Mouse (Mus musculus) layer of hippocampus, adult 9-10 months (tissue): ENCODE measurements around the gene Asic1.

ENCODE experiments used
- DNase-seq: peaks from one replicate; pipeline ENCODE4 v3.0.0; 2022; ENCODE audit warnings: low spot score

Asic1 gene

DNA sequence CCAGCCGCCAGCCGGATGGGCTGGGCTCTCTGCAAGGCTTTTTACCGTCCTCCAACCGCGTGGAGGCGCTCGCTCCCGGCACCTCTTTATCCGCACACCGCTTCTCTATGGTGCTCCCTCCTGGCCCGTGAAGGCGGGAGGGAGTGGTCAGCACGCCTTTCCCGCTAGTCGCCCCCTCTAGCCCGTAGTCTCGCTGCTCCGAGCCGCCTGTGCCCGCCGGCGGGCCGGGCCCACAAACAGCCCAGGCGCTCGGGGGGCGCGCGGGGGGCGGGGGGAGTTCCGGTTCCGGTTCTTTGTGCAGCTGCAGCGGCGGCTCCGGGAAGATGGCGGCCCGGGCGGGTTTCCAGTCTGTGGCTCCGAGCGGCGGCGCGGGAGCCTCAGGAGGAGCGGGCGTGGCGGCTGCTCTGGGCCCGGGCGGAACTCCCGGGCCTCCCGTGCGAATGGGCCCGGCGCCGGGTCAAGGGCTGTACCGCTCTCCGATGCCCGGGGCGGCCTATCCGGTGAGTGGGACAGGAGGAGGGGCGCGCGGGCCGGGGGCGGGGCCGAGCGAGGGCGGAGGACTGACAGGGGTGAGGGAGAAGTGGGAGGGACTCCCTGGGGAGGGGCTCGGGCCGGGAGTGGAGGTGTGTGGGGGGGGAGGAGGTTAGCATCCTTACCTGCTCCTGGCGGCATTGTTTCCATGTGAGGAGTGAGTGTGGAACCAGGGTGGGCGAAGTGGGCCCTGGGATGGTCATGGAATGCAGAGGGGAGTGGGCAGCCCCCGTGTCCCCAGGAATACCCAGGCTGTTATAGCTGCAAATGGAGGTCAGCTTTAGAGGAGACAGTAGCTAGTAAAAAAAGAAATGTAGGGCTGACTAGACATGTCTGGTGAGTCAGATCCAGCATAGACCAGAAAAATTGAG is 32.1 kb downstream of the Asic1 start, which contains the start of gene Smarcd1:
TSS of gene Smarcd1 (plus strand) at position 131 of the 902 bp plus-strand sequence.
- peak; percentile 83 for DNase-seq

- no peak for DNase-seq
These were observed 32.9 kb downstream of the Asic1 start for GRCm38 (mm10) chr15:99703104-99703503.

GRCm38 (mm10) chr15:99703676-99704040 is 33.5 kb downstream of the Asic1 start:
- DNase-seq, result no peak

GRCm38 (mm10) chr15:99704041-99704681 is 34.0 kb downstream of the Asic1 start:
- DNase-seq, result no peak

GRCm38 (mm10) chr15:99704881-99705280 is 34.7 kb downstream of the Asic1 start:
- no peak for DNase-seq

- no peak for DNase-seq
These were observed 35.4 kb downstream of the Asic1 start, which contains the start of gene Gm17349 for GRCm38 (mm10) chr15:99705440-99706048. Gene Gm17349 (minus strand): TSS chr15:99705490.

DNA sequence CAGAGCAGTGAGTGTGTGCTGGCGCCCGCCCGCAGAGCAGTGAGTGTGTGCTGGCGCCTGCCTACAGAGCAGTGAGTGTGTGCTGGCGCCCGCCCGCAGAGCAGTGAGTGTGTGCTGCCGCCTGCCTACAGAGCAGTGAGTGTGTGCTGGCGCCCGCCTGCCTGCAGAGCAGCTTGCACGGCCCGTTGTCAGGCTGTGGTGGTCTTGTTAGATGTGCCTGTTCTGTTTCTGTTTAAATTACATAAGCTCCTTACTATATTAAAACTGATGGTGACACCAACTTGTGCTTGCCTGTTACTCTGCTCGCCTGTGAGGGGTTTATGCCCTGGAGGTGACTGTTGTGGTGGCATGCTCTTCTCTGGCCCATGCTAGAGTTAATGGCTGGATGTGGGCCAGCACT is 38.0 kb downstream of the Asic1 start:
- DNase-seq, result no peak

DNA sequence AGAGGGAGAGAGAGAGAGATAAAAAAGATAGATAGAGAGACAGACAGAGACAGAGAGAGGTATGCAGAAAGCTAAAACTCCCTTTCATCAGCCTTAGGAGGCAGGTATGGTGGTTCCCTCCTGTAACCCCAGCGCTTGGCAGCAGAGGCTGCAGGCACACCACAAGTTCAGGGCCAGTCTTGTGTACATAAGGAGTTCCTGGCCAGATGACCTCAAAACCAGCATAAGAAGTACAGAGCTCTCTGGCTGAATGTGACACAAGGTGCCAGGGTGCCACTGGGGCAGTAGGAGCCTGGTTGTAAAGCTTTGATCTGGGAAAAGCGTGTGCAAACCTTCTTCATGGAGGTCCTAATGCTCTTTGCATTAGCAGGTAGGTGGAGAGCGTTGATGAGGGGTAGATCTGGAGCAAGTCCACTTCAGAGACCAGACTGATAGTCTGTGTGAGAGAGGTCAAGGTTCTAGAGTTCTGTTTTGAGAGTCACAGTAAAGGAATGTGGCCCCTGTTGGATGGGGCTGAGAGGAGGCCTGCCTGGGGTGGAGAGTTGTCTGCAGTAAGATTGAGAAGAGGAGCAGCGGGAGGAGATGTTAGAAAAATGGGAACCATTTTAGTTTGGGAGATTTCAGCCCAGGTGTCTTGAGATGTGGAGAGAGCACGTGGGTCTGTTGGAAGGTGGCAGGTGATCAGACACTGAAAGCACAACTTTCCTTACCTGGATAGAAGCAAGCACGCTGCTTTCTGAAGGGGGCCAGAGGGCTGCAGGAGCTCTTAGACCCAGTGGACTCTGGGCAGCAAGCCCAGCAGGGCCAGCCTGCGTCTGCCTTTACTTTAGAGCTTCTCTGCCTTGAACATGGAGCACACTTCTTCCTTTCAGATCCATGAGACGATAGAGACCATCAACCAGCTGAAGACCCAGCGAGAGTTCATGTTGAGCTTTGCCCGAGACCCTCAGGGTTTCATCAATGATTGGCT is 40.3 kb downstream of the Asic1 start:
- no peak for DNase-seq

DNA sequence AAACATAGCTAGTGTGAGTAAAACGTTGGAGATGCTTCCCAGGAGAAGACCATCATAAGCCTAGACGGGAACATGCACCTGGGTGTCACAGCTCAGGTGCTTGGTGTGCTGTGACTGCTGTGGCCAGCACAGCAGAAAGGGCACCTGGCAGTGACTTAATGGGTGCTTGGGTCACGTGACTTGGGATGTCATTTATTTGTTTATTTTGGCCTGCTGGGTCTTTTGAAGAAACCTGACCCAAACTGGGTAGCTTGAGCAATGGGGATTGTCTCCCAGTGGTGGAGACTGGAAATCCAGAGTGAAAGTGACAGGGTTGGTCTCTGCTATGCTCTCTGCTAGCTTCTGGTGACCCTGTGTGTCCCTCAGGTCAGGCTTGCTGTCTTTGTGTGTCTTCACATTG is 41.3 kb downstream of the Asic1 start:
- no peak for DNase-seq

- no peak for DNase-seq
These were observed 42.7 kb downstream of the Asic1 start for GRCm38 (mm10) chr15:99712666-99713559.

GRCm38 (mm10) chr15:99713569-99713968 is 43.4 kb downstream of the Asic1 start:
- no peak for DNase-seq

GRCm38 (mm10) chr15:99714206-99714605 is 44.0 kb downstream of the Asic1 start:
- no peak for DNase-seq

- peak; percentile 77 for DNase-seq
These were observed 44.7 kb downstream of the Asic1 start for GRCm38 (mm10) chr15:99714858-99715257.

DNA sequence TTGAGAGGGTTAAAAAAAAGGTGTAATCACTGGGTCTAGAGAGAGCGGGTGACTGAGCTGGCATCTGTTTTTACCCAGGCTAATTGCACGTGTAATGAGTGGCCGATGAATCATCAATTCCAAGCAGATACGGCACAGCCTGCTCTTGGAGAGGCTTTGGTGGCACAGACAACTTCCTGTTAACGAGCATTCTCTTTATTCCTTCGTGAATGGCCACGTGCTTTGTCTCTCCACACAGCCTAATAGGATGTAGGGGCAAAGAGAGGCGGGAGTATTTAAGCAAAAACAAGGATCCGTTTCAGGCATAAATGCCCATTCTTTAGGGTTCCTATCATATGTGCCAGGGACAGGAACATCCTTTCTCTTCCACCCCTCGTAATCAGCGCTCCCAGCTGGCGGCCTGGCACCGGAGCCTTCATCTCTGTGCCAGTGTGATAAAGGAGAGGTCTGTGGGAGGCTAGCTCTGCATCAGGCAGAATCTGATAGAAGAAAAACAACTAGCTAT is 45.2 kb downstream of the Asic1 start:
- DNase-seq, result no peak

GRCm38 (mm10) chr15:99715982-99716746 is 46.0 kb downstream of the Asic1 start:
- DNase-seq, result no peak

DNA sequence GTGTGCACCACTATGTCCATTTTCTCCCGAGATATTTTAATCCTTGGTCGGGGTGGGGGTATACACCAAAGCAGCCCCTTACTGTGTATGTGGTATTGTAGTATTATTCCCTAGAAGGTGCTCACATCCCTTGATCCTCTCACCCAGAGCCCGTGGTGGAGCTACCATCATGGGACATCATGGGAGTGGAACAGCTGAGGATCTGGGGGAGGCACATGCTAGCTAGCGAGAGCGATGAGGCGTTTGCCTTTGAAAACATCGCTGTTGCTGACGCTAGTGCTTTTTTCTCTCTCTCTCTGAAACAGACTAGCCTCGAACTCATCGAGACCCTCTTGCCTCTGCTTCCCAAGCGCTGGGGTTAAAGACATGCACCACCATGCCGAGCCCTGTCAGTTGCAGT is 46.6 kb downstream of the Asic1 start:
- DNase-seq, result no peak

- DNase-seq, result no peak
These were observed 47.5 kb downstream of the Asic1 start, which contains the start of gene Gpd1 for GRCm38 (mm10) chr15:99717386-99718334. Gene Gpd1 (plus strand): TSS chr15:99717515.

- DNase-seq, result no peak
These were observed 48.4 kb downstream of the Asic1 start for GRCm38 (mm10) chr15:99718461-99719021.
